Mouse (Mus musculus): ENCODE measurements around the gene Fkbp5. TPM values are rescaled to one million over a fixed set of nuclear protein-coding genes. Genes with fewer than 3 reads are reported as not detected.

Fkbp5 gene
- polyA plus RNA-seq, 1 experiment from 2014 or later: 29.0 TPM

DNA sequence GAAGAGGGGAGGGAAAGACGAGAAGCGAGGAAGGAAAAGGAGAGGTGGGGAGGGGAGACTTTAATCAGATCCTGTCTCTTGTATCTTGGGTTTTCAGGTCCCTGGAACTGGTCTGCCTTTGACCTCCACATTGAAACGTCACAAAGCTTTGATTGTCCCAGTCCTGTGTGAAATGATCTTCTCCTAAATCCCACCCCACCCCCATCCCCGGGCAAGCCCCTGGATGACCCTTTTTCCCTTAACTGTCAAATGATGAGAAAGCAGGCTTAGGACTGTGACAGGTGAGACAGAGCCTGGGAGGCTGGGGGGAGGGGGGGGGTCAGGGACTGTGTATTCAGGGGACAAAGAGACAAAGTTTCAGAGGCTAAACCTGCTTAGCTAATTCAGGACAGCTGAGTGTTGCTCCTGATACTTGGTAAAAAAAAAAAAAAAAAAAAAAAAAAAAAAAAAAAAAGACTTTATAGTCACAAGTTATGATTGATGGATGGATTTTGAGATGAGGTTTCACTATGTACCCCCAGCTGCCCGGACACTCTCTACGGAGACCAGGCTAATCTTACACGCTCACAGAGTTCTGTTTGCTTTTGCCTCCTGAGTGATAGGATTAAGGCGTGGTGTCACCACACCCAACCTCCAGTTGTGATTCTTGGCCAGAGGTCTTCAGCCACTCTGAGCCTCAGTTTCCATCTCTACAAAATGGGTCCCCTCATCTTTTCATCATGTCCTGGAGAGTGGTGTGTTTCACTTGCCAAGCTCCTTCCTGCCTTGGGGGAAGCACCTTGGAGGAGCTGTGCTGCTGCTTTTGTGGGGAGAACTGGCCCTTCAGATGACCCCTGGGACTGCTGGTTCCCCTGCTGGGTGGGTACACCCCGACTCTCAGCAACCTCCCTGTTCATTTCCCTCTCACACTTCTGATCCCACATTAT lies 5.4 kb downstream of the Fkbp5 start:
- Histone ChIP-seq H3K9ac (replicated peaks) (peak overlapping the region; percentile 28), H3K9me3 (ENCODE audit: low read length) (no peaks in the 10 kb centered on the region), H3K4me1 (ENCODE audit: insufficient read depth) (peaks cover 56% of the 10 kb centered on the region), H3K4me3 (ENCODE audit: low read depth, low read length) (no peak overlapping the region), H3K36me3 (replicated peaks; ENCODE audit: insufficient read depth, low read length) (no peaks in the 10 kb centered on the region), H3K27me3 (ENCODE audit: insufficient read depth, low read length) (no peaks in the 10 kb centered on the region), H3K4me2 (ENCODE audit: low read depth, low read length) (no peak overlapping the region; the same call in 1 of the 2 replicates), H3K27ac (ENCODE audit: low read depth) (peak overlapping the region; percentile 98)
- 32% methylated on average over 9 of the region's 9 CpGs for WGBS (ENCODE audit: insufficient replicate concordance)
- TF ChIP-seq EP300 (IDR thresholded peaks at IDR 0.05; ENCODE audit: low read depth) (no peak), CTCF (IDR thresholded peaks at IDR 0.05; ENCODE audit: low read depth) (no peak)
- no peak for ATAC-seq
- DNase-seq: no peak

DNA sequence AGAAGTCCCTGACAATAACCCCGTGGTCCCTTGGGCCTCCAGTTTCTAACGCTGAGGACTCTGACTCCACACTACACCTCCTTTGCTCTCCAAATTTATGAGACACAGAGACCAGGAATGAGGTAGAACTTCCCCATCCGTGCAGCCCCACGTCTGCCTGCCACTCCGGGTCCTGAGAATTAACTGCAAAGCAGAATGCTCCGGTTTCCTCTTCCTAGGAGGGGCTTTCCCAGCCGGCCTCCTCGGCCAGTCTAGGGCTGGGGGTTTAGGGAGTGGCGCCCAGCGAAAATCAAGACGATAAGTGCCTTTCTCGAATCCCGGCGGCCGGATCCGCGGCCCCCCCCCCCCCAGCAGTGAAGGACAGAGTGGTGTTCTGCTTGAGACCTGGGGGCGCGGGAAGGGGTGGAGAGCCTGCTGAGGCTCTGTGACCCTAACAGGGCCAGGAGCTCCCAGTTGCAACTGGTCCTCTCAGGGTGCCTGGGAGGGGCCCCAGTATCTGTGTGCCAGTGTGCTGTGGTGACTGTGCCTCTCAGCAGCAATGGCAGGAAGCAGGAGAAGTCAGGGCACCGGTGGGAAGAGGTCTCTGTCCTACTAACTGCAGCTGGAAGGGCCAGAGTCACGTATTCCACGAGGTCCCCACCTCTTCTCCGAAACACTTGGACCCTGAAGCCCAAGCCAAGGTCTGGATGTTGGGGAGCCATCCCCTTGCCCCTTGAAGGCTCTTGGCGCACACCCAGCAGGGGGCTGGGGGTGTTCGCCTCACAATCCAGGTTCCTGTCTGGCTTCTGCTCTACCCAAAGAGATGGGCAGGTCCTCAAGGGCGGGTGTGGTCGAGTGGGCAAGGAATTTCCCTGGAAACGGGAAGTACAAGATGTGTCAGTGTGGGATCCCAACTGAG lies 6.6 kb downstream of the Fkbp5 start:
- Histone ChIP-seq H3K27me3 (ENCODE audit: insufficient read depth, low read length) (no peaks in the 10 kb centered on the region), H3K9me3 (ENCODE audit: low read length) (no peaks in the 10 kb centered on the region), H3K36me3 (replicated peaks; ENCODE audit: insufficient read depth, low read length) (no peaks in the 10 kb centered on the region), H3K9ac (replicated peaks) (peak overlapping the region; percentile 53), H3K27ac (ENCODE audit: low read depth) (peak overlapping the region; percentile 64), H3K4me3 (ENCODE audit: low read depth, low read length) (0 out of 2 replicates have a peak overlapping the region, but pooled peaks have one; percentile 10), H3K4me1 (ENCODE audit: insufficient read depth) (peaks cover 45% of the 10 kb centered on the region), H3K4me2 (ENCODE audit: low read depth, low read length) (peak overlapping the region; percentile 55)
- WGBS (ENCODE audit: insufficient replicate concordance): 17% methylated on average over 20 of the region's 28 CpGs
- ATAC-seq: no peak
- DNase-seq: no peak
- TF ChIP-seq EP300 (IDR thresholded peaks at IDR 0.05; ENCODE audit: low read depth) (no peak), CTCF (IDR thresholded peaks at IDR 0.05; ENCODE audit: low read depth) (no peak)

DNA sequence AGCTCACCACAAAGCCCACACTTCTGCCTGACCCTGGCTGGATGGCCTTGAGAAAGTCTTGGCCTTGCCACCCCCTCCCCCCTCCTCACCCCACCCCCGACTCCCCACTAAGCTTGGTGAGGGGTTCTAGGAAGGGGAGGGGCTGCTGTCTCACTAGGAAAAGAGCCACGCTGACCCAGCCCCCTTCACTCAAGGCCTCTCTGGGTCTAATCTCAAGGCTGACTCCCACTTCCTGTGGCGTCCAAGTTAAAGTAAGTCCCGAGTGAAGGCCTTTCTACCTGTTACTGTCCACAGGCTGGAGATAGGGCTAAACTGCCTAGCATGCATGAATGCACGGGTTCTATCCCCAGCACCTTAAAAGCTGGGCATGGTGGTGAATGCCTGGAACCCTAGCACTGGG lies 9.8 kb downstream of the Fkbp5 start:
- no peak for ATAC-seq
- Histone ChIP-seq H3K36me3 (replicated peaks; ENCODE audit: insufficient read depth, low read length) (no peaks in the 10 kb centered on the region), H3K9me3 (ENCODE audit: low read length) (no peaks in the 10 kb centered on the region), H3K9ac (replicated peaks) (no peak overlapping the region), H3K27ac (ENCODE audit: low read depth) (0 out of 2 replicates have a peak overlapping the region, but pooled peaks have one; percentile 32), H3K4me2 (ENCODE audit: low read depth, low read length) (no peak overlapping the region), H3K27me3 (ENCODE audit: insufficient read depth, low read length) (no peaks in the 10 kb centered on the region), H3K4me3 (ENCODE audit: low read depth, low read length) (no peak overlapping the region), H3K4me1 (ENCODE audit: insufficient read depth) (peaks cover 16% of the 10 kb centered on the region)
- DNase-seq: no peak
- no peak for TF ChIP-seq CTCF (IDR thresholded peaks at IDR 0.05; ENCODE audit: low read depth)
- TF ChIP-seq EP300 (IDR thresholded peaks at IDR 0.05; ENCODE audit: low read depth): no peak
- WGBS (ENCODE audit: insufficient replicate concordance): 38% methylated on average over 4 of the region's 5 CpGs

DNA sequence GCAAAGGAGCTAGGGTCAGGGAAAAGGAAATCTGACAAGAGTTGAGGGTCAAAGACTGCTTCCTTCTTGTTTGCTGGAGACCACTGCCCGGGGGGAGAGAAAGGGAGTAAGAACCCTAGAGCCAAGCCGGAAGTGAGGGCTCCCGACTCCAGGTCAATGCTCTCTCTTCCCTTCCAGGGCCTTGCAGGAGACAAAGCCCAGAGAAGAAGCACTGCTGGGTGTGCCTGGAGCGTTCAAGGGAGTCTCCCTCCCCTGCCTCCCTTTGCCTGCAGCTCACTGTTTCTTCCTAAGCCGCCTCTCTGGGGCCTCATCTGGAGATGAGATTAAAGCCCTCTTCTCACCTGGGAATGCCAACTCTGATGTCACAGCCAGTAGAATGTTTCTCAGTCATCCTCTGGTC lies 10.4 kb downstream of the Fkbp5 start:
- WGBS (ENCODE audit: insufficient replicate concordance): 53% methylated on average over 5 of the region's 5 CpGs
- no peak for DNase-seq
- H3K36me3 ChIP-seq (replicated peaks; ENCODE audit: insufficient read depth, low read length): no peaks in the 10 kb centered on the region
- H3K4me2 ChIP-seq (ENCODE audit: low read depth, low read length): no peak overlapping the region
- H3K27me3 ChIP-seq (ENCODE audit: insufficient read depth, low read length): no peaks in the 10 kb centered on the region
- H3K27ac ChIP-seq (ENCODE audit: low read depth): 0 out of 2 replicates have a peak overlapping the region, but pooled peaks have one; percentile 32
- no peak for ATAC-seq
- TF ChIP-seq EP300 (IDR thresholded peaks at IDR 0.05; ENCODE audit: low read depth): no peak
- no peak for TF ChIP-seq CTCF (IDR thresholded peaks at IDR 0.05; ENCODE audit: low read depth)
- no peak overlapping the region for H3K9ac ChIP-seq (replicated peaks)
- H3K9me3 ChIP-seq (ENCODE audit: low read length): no peaks in the 10 kb centered on the region
- peaks cover 10% of the 10 kb centered on the region for H3K4me1 ChIP-seq (ENCODE audit: insufficient read depth)
- H3K4me3 ChIP-seq (ENCODE audit: low read depth, low read length): no peak overlapping the region

DNA sequence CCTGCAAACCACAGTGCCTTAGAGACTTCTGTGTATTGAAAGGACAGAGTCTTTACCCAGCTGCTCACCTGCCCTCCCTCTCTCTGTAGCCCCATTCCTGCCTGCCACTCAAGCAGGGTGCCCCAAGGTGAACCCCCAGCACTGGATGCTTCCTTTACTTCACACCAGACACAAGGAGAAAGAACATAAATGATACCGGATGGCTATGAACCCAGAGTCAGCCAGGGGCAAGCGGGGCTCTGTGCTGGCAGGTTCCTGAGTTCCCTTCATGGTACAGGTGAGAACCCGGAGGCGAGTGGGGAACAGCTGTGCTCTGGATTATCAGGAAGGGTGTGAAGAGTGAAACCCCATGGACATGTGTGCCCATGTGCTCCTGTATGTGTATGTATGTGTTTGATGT lies 11.7 kb downstream of the Fkbp5 start:
- Histone ChIP-seq H3K36me3 (replicated peaks; ENCODE audit: insufficient read depth, low read length) (no peaks in the 10 kb centered on the region), H3K9ac (replicated peaks) (no peak overlapping the region), H3K27ac (ENCODE audit: low read depth) (no peak overlapping the region), H3K4me3 (ENCODE audit: low read depth, low read length) (no peak overlapping the region), H3K27me3 (ENCODE audit: insufficient read depth, low read length) (no peaks in the 10 kb centered on the region), H3K9me3 (ENCODE audit: low read length) (no peaks in the 10 kb centered on the region), H3K4me2 (ENCODE audit: low read depth, low read length) (no peak overlapping the region), H3K4me1 (ENCODE audit: insufficient read depth) (peaks cover 4% of the 10 kb centered on the region)
- DNase-seq (no peak), ATAC-seq (no peak)
- no peak for TF ChIP-seq EP300 (IDR thresholded peaks at IDR 0.05; ENCODE audit: low read depth)
- no peak for TF ChIP-seq CTCF (IDR thresholded peaks at IDR 0.05; ENCODE audit: low read depth)
- 82% methylated on average over 4 of the region's 4 CpGs for WGBS (ENCODE audit: insufficient replicate concordance)

DNA sequence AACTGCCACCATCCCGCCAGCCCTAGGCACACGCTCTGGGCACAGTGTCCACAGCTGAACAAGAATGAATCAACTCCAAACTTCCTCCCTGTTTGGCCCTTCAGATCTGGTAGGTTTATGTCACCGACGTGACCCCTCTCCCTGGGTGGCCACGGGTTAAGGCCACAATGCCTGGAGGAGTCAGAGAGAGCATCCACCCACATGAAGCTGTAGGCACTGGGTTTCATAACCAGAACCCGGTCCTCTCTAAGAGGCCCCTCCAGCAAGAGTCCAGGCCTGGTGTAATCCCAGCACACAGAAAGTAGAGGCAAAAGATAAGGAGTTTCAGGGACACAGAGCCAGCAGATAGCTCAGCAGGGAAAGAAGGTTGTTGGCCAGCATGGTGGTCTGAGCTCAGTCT lies 13.1 kb downstream of the Fkbp5 start:
- Histone ChIP-seq H3K4me3 (ENCODE audit: low read depth, low read length) (no peak overlapping the region), H3K36me3 (replicated peaks; ENCODE audit: insufficient read depth, low read length) (no peaks in the 10 kb centered on the region), H3K9ac (replicated peaks) (no peak overlapping the region), H3K27me3 (ENCODE audit: insufficient read depth, low read length) (no peaks in the 10 kb centered on the region), H3K4me2 (ENCODE audit: low read depth, low read length) (no peak overlapping the region), H3K27ac (ENCODE audit: low read depth) (no peak overlapping the region), H3K9me3 (ENCODE audit: low read length) (no peaks in the 10 kb centered on the region), H3K4me1 (ENCODE audit: insufficient read depth) (no peaks in the 10 kb centered on the region)
- DNase-seq: no peak
- TF ChIP-seq EP300 (IDR thresholded peaks at IDR 0.05; ENCODE audit: low read depth): no peak
- TF ChIP-seq CTCF (IDR thresholded peaks at IDR 0.05; ENCODE audit: low read depth): no peak
- no peak for ATAC-seq
- WGBS (ENCODE audit: insufficient replicate concordance): 74% methylated on average over 6 of the region's 6 CpGs
